Mouse (Mus musculus) liver, postnatal 0 days (tissue): ENCODE data around the gene Tmem129.

ENCODE experiments used
- CTCF ChIP-seq: sonication (generic); IDR thresholded peaks from 2 replicates; pipeline ENCODE4 v1.5.1; 2016; ENCODE audit warnings: antibody characterized with exemption, low read depth
- EP300 ChIP-seq: IDR thresholded peaks from 2 replicates; pipeline ENCODE4 v1.6.1; 2016; ENCODE audit warnings: antibody characterized with exemption, low read depth, mild to moderate bottlenecking

DNA sequence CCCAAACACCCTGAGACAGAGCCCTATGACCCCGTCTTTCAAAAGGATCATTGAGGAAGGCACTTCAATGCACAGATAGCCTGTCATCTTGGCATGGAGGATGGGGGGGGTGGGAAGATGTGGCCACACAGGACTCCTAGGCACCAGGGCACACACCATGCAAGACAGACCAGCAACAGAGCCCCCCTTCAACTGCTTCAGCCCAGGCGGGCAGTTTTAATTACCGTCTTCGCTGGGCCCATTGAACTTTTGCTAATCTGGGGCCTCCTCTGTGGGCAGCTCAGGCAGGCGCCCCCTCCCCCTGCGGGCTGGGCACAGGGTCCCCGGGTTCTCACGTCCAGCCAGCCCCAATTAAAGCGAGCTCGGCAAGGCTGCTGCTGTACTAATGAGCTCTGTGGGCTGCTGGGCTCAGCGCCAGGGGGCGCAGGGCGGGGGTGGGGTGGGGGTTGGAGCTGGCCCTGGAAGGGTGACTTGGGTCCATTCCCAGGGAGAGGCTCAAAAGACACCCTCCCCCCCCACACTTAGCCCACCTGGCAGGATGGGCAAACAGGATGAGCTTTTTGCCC is 39.8 kb upstream of the Tmem129 start:
- TF ChIP-seq CTCF (no peak), EP300 (no peak)
